ENCODE assay signal across 13 mouse cellular contexts in the genomic region with DNA sequence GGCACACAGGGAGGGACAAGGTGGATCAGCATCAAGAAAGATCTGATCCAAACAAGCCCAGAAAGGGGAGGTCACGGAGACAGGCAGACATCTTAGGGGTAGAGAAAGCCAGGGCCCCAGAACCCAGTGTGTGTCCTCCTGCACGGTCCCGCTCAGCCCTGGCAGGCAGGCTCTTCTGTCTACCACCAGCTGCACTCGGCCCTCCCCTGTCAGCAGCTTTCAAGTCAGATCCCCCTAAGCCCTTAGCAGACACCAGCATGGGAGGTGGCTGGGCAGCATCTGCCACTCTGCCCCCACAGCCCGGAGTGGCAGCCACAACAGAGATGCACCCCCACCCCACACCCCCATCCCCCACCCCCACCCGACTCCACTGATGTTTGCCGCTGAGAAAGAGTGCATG. TPM values are rescaled to one million over a fixed set of nuclear protein-coding genes. Genes with fewer than 3 reads are reported as not detected.
DNase-seq lines count a peak whose midpoint lies in the region; ATAC-seq and TF ChIP-seq lines count a peak whose summit lies in the region.
"Had no signal": no experiment of that assay in that cellular context is flagged by ENCODE, and none has a peak within 500 bp of the region (broad histone marks: within the 10 kb centered on the region; RNA-seq: fewer than 3 reads in every experiment).

No protein-coding gene starts in this region.

- 36% methylated on average over 7 of the region's 7 CpGs for WGBS in lung, embryonic 14.5 days
- 30% methylated on average over 7 of the region's 7 CpGs for WGBS in hindbrain, embryonic 11.5 days
- 7% methylated on average over 7 of the region's 7 CpGs for WGBS in midbrain, postnatal 0 days

- DNase-seq in lung, embryonic 14.5 days: no peak
- DNase-seq in lung, postnatal 14 days: no peak
- peak; percentile 35 for DNase-seq in hindbrain, embryonic 11.5 days (ENCODE audit: low spot score)
- DNase-seq in midbrain, postnatal 0 days (ENCODE audit: low spot score): peak; percentile 43
- no peak for DNase-seq in yolk sac, embryonic 10.5 days (ENCODE audit: low spot score)
- DNase-seq in urinary bladder, postnatal 14 days (ENCODE audit: low spot score): no peak
- DNase-seq in spleen, postnatal 36 days (ENCODE audit: low spot score in 2 of 2): no peak
- no peak for DNase-seq in layer of hippocampus, adult 11-12 months (ENCODE audit: low spot score)
- DNase-seq: kidney, postnatal 25 days; liver, embryonic 13.5 days; right cerebral cortex, postnatal 14 days had no signal

- no peaks in the 10 kb centered on the region for H3K36me3 ChIP-seq in lung, embryonic 14.5 days (ENCODE audit: insufficient read depth)
- no peaks in the 10 kb centered on the region for H3K36me3 ChIP-seq in hindbrain, embryonic 11.5 days (ENCODE audit: control insufficient read depth, insufficient read depth, low read length)
- H3K36me3 ChIP-seq in midbrain, postnatal 0 days (ENCODE audit: insufficient read depth, low read length): no peaks in the 10 kb centered on the region
- H3K36me3 ChIP-seq: liver, embryonic 13.5 days had no signal

- H3K4me2 ChIP-seq in lung, embryonic 14.5 days: peak overlapping the region; percentile 99; the same call in 1 of the 2 replicates
- peak overlapping the region; percentile 96 for H3K4me2 ChIP-seq in hindbrain, embryonic 11.5 days (replicated peaks; ENCODE audit: low read depth, low read length)
- peak overlapping the region; percentile 92 for H3K4me2 ChIP-seq in midbrain, postnatal 0 days (ENCODE audit: low read depth, low read length, poor library complexity, severe bottlenecking)
- H3K4me2 ChIP-seq: liver, embryonic 13.5 days had no signal

- TF ChIP-seq CTCF in lung, embryonic 14.5 days (IDR thresholded peaks at IDR 0.05; ENCODE audit: low read depth): no peak
- TF ChIP-seq CTCF in midbrain, postnatal 0 days (IDR thresholded peaks at IDR 0.05): no peak

- no peak for ATAC-seq in lung, embryonic 14.5 days (ENCODE audit: insufficient read depth)
- ATAC-seq in hindbrain, embryonic 11.5 days (ENCODE audit: low FRiP score): peak; percentile 36
- ATAC-seq in midbrain, postnatal 0 days (ENCODE audit: low FRiP score): no peak

- H3K4me1 ChIP-seq in lung, embryonic 14.5 days (ENCODE audit: insufficient read depth): no peaks in the 10 kb centered on the region; the same call in 1 of the 2 replicates
- no peaks in the 10 kb centered on the region for H3K4me1 ChIP-seq in hindbrain, embryonic 11.5 days (replicated peaks; ENCODE audit: control insufficient read depth, insufficient read depth, low read length)
- H3K4me1 ChIP-seq in midbrain, postnatal 0 days (ENCODE audit: insufficient read depth, low read length): 0 out of 2 replicates have a peak, but pooled peaks cover 6% of the 10 kb centered on the region

- H3K9ac ChIP-seq in lung, embryonic 14.5 days: no peak overlapping the region
- peak overlapping the region; percentile 92 for H3K9ac ChIP-seq in hindbrain, embryonic 11.5 days (ENCODE audit: low read depth, low read length)
- H3K9ac ChIP-seq in midbrain, postnatal 0 days (replicated peaks; ENCODE audit: low read length, poor library complexity, severe bottlenecking): peak overlapping the region; percentile 95
- H3K9ac ChIP-seq: liver, embryonic 13.5 days had no signal

- no peaks in the 10 kb centered on the region for H3K9me3 ChIP-seq in lung, embryonic 14.5 days (ENCODE audit: low read depth, low read length)
- H3K9me3 ChIP-seq in hindbrain, embryonic 11.5 days (ENCODE audit: control insufficient read depth, low read length): no peaks in the 10 kb centered on the region; the same call in 1 of the 2 replicates
- no peaks in the 10 kb centered on the region for H3K9me3 ChIP-seq in midbrain, postnatal 0 days (ENCODE audit: low read length)
- H3K9me3 ChIP-seq: liver, embryonic 13.5 days had no signal

- no peak overlapping the region for H3K4me3 ChIP-seq in lung, embryonic 14.5 days (ENCODE audit: low read depth, low read length)
- peak overlapping the region; percentile 87 for H3K4me3 ChIP-seq in hindbrain, embryonic 11.5 days (ENCODE audit: low read depth, low read length)
- peak overlapping the region; percentile 80 for H3K4me3 ChIP-seq in midbrain, postnatal 0 days (ENCODE audit: low read depth, low read length)
- H3K4me3 ChIP-seq: erythroblast, embryonic 14.5 days; liver, embryonic 13.5 days; megakaryocyte, embryonic 14.5 days had no signal

- H3K27ac ChIP-seq in lung, embryonic 14.5 days (ENCODE audit: low read depth): no peak overlapping the region
- H3K27ac ChIP-seq in hindbrain, embryonic 11.5 days (ENCODE audit: low read depth, low read length): 0 out of 2 replicates have a peak overlapping the region, but pooled peaks have one; percentile 51
- no peak overlapping the region for H3K27ac ChIP-seq in midbrain, postnatal 0 days (ENCODE audit: low read depth, low read length)
- H3K27ac ChIP-seq: liver, embryonic 13.5 days had no signal

- H3K27me3 ChIP-seq in lung, embryonic 14.5 days (ENCODE audit: insufficient read depth, low read length): peaks cover 10% of the 10 kb centered on the region; the same call in 1 of the 2 replicates
- H3K27me3 ChIP-seq in hindbrain, embryonic 11.5 days (ENCODE audit: control insufficient read depth, insufficient read depth, low read length): peaks cover 4% of the 10 kb centered on the region; the same call in 1 of the 2 replicates
- no peaks in the 10 kb centered on the region for H3K27me3 ChIP-seq in midbrain, postnatal 0 days (ENCODE audit: insufficient read depth, low read length)

RNA-seq across cellular contexts. Expression of a gene that starts 2.0 kb away (rescaled TPM):
- polyA plus RNA-seq in lung, embryonic 14.5 days (2014; fragmentation: Nextera tagmentation; extraction: Ambion mirVana): 52.0 and 56.7 TPM in 2 replicates
- polyA plus RNA-seq in hindbrain, embryonic 11.5 days (2014; fragmentation: Nextera tagmentation; extraction: Ambion mirVana): 151 and 156 TPM in 2 replicates
- 883 and 1,011 TPM in 2 replicates for total RNA-seq in midbrain, postnatal 0 days (2014; rRNA removed)
- 727 and 776 TPM in 2 replicates for polyA plus RNA-seq in midbrain, postnatal 0 days (2015; fragmentation: Nextera tagmentation; extraction: Ambion mirVana)

RNA-seq across cellular contexts. Expression of a gene that starts 25.8 kb away (rescaled TPM):
- 153 and 164 TPM in 2 replicates for polyA plus RNA-seq in lung, embryonic 14.5 days (2014; fragmentation: Nextera tagmentation; extraction: Ambion mirVana)
- polyA plus RNA-seq in hindbrain, embryonic 11.5 days (2014; fragmentation: Nextera tagmentation; extraction: Ambion mirVana): 146 and 191 TPM in 2 replicates
- 11.4 and 16.2 TPM in 2 replicates for total RNA-seq in midbrain, postnatal 0 days (2014; rRNA removed)
- polyA plus RNA-seq in midbrain, postnatal 0 days (2015; fragmentation: Nextera tagmentation; extraction: Ambion mirVana): 7.6 and 7.7 TPM in 2 replicates

RNA-seq across cellular contexts. Expression of a gene that starts 29.2 kb away (rescaled TPM):
- polyA plus RNA-seq in lung, embryonic 14.5 days (2014; fragmentation: Nextera tagmentation; extraction: Ambion mirVana): 49.4 and 53.6 TPM in 2 replicates
- 40.1 and 45.4 TPM in 2 replicates for polyA plus RNA-seq in hindbrain, embryonic 11.5 days (2014; fragmentation: Nextera tagmentation; extraction: Ambion mirVana)
- total RNA-seq in midbrain, postnatal 0 days (2014; rRNA removed): 65.7 and 69.7 TPM in 2 replicates
- polyA plus RNA-seq in midbrain, postnatal 0 days (2015; fragmentation: Nextera tagmentation; extraction: Ambion mirVana): 52.7 and 67.5 TPM in 2 replicates

RNA-seq across cellular contexts. Expression of a gene that starts 31.0 kb away (rescaled TPM):
- polyA plus RNA-seq in lung, embryonic 14.5 days (2014; fragmentation: Nextera tagmentation; extraction: Ambion mirVana): 29.5 and 34.7 TPM in 2 replicates
- polyA plus RNA-seq in hindbrain, embryonic 11.5 days (2014; fragmentation: Nextera tagmentation; extraction: Ambion mirVana): 16.1 and 18.4 TPM in 2 replicates
- 60.2 and 65.7 TPM in 2 replicates for total RNA-seq in midbrain, postnatal 0 days (2014; rRNA removed)
- 29.2 and 34.9 TPM in 2 replicates for polyA plus RNA-seq in midbrain, postnatal 0 days (2015; fragmentation: Nextera tagmentation; extraction: Ambion mirVana)

Comparison
In these comparisons a context has a peak if more than half of its experiments do, and no peak if none do; other contexts are left out.
1. DNase-seq: peak in hindbrain, embryonic 11.5 days (single experiment) and midbrain, postnatal 0 days (single experiment); none in lung, embryonic 14.5 days (single experiment), lung, postnatal 14 days (single experiment), yolk sac, embryonic 10.5 days (single experiment), urinary bladder, postnatal 14 days (single experiment), spleen, postnatal 36 days (0 of 2) and layer of hippocampus, adult 11-12 months (single experiment).
2. RNA of a gene that starts 25.8 kb away (polyA plus RNA-seq): 153 to 164 TPM in lung, embryonic 14.5 days and 146 to 191 TPM in hindbrain, embryonic 11.5 days; 7.6 to 7.7 TPM in midbrain, postnatal 0 days; every median in the first group is over 10 times any median in the second.
3. Peak in every context shown above with its lines, with median percentiles within 50 percentile points of each other: H3K4me2 ChIP-seq.